Mouse (Mus musculus) mouse embryonic stem cell (cell line): ENCODE results near the gene Dcps.

Experiments used
- in situ Hi-C, 2 experiments: fragments of 300-500 bp; cut with MboI; formaldehyde crosslinking; loops; 1 replicate in 1 of 2; 3 replicates in 1 of 2; pipeline ENCODE4 v1.14.3; 2019 to 2020; ENCODE audit warnings: low sequenced_read_pairs in 2 of 2, low pct_unique_long_range_greater_than_20kb in 1 of 2, mixed read lengths in 1 of 2; ENCODE audit not compliant: unreplicated experiment in 1 of 2

Gene Dcps

GRCm38 (mm10) chr9:35148822-35149221 lies 27.0 kb downstream of the Dcps start:
- in situ Hi-C loops: loop anchor here in 1 of 2 experiments (25.0 kb wide), 1 partner anchor 662 kb away; the partner anchor contains the start of gene Kirrel3

DNA sequence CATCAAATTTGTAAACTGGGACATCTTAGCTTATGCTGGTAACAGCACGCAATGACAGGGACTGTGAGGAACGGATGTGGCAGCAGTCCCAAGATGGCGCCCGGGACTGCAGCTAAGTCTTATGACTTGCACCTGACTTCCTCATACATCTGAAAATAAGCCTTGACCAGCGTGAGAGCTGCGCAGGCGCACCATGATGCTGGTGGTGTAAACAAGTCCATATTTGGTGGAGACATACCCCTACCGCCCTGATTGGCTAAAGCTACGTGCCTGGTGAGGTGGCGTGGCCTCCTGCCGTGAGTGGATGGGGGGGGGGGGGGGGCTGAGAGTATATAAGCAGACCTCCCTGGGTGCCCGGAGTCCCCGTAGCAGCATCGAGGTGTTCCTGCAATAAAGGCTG lies 28.6 kb downstream of the Dcps start:
- in situ Hi-C loops: loop anchor here in 1 of 2 experiments (25.0 kb wide), 1 partner anchor 660 kb away; the partner anchor contains the start of gene Kirrel3

DNA sequence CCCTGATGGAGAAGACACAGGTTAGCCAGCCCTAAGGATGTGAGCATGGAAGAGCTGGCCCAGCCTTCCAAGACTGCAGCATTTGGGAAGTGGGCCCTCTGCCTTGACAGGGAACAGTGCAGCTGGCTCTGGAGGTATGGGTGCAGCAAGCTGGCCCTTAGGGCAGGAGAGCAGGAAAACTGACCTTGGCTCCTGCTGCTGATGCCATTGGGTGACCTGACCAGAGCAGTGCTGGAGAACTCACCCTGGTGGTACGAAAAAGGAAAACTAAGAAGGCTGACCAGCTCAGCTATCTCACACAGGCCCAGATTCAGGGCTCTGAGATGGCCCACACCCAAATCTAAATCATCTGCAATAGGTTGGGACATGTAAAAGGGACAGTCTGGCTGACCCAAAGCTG lies 30.0 kb downstream of the Dcps start:
- in situ Hi-C loops: loop anchor here in 1 of 2 experiments (25.0 kb wide), 1 partner anchor 659 kb away; the partner anchor contains the start of gene Kirrel3

- in situ Hi-C loops: loop anchor here in 1 of 2 experiments (25.0 kb wide), 1 partner anchor 658 kb away; the partner anchor contains the start of gene Kirrel3
Observed at GRCm38 (mm10) chr9:35145118-35145517, 30.7 kb downstream of the Dcps start.

DNA sequence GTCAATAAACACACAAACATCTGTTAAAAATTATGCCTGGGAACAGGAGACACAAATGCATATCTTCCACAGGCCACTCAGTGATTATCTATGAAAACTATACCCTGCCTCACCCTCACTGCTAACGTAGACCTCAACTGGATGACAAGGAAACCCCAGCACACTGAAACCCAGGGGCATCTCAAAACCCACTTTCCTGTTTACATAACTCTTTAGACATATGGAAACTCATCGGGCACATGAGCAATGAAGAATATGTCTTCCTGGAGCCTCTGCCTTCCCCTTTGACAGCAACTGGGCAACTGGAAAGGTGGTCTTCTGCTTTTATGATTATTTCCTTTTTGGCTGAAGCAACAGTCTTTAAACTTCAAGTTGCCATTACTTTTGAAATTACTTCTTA lies 33.6 kb downstream of the Dcps start:
- in situ Hi-C loops: loop anchor here in 1 of 2 experiments (25.0 kb wide), 1 partner anchor 655 kb away; the partner anchor contains the start of gene Kirrel3

GRCm38 (mm10) chr9:35139231-35139744 lies 36.6 kb downstream of the Dcps start:
- in situ Hi-C loops: loop anchor here in 1 of 2 experiments (25.0 kb wide), 1 partner anchor 652 kb away; the partner anchor contains the start of gene Kirrel3

DNA sequence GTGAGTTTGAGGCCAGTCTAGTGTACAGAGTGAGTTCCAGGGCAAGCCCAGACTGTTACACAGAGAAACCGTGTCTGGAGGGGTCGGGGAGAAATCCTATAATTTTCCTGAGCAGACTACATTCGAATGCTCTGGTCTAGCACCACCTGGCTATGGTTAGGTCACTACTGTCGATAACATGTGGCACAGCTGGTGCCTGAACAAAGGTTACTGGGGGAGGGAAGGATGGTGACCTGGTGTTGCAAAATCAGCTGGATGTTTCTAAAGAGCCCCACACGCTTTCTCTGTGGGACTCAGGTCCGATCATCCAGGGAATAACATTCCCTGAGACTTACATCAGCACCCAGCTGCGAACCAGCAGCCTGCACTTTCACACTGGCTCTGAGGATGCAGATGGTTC lies 37.8 kb downstream of the Dcps start:
- in situ Hi-C loops: loop anchor here in 1 of 2 experiments (25.0 kb wide), 1 partner anchor 651 kb away; the partner anchor contains the start of gene Kirrel3

GRCm38 (mm10) chr9:35135575-35135974 lies 40.3 kb downstream of the Dcps start:
- in situ Hi-C loops: loop anchor here in 1 of 2 experiments (25.0 kb wide), 1 partner anchor 648 kb away; the partner anchor contains the start of gene Kirrel3

- in situ Hi-C loops: loop anchor here in 1 of 2 experiments (25.0 kb wide), 1 partner anchor 645 kb away; the partner anchor contains the start of gene Kirrel3
Observed at GRCm38 (mm10) chr9:35131637-35132397, 44.0 kb downstream of the Dcps start.

DNA sequence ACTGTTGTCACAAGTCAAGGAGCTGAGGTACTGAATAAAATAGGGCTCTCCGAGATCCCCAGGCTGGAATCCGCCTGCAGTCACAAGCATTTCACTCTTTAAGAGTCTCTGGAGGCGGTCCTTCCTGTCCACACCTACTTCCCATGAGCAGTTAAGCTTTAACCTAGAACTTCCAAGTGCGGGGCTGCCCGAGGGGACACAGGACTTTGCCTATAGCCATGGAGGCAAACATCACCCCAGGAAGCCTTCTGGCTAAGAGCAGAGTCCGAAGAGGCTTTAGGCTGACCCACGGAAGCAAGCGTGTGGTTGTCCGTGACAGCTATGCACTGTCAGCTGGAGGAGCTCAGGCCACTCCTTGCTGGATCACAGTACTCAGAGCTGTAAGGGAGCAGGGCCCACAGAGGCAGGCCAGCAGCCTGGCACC lies 46.9 kb downstream of the Dcps start:
- in situ Hi-C loops: loop anchor here in 1 of 2 experiments (25.0 kb wide), 1 partner anchor 642 kb away; the partner anchor contains the start of gene Kirrel3

- in situ Hi-C loops: loop anchor here in 1 of 2 experiments (25.0 kb wide), 1 partner anchor 641 kb away; the partner anchor contains the start of gene Kirrel3
Observed at GRCm38 (mm10) chr9:35128564-35128963, 47.3 kb downstream of the Dcps start.

GRCm38 (mm10) chr9:35127561-35127960 lies 48.3 kb downstream of the Dcps start:
- in situ Hi-C loops: loop anchor here in 1 of 2 experiments (25.0 kb wide), 1 partner anchor 640 kb away; the partner anchor contains the start of gene Kirrel3

DNA sequence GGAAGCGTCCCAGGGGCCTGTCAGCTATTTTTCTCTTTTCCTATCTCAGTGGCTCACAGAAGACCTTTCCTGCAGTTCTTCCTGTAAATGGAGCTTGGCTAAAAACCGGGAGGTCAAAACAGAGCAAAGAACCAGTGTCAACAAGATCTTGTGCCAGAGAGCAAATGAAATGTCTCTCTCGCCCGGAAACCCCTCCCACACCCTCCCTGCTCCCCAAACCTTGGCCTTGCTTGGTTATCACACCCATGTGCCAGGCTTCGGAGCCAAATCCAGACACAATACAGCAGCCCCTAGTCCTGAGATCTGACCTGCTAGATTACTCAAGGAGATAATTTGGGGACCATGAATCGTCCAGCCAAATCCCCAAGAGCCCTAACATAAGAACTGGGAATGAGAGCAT lies 48.7 kb downstream of the Dcps start:
- in situ Hi-C loops: loop anchor here in 1 of 2 experiments (25.0 kb wide), 1 partner anchor 640 kb away; the partner anchor contains the start of gene Kirrel3

GRCm38 (mm10) chr9:35124678-35124955 lies 51.2 kb downstream of the Dcps start:
- in situ Hi-C loops: no loop called here

DNA sequence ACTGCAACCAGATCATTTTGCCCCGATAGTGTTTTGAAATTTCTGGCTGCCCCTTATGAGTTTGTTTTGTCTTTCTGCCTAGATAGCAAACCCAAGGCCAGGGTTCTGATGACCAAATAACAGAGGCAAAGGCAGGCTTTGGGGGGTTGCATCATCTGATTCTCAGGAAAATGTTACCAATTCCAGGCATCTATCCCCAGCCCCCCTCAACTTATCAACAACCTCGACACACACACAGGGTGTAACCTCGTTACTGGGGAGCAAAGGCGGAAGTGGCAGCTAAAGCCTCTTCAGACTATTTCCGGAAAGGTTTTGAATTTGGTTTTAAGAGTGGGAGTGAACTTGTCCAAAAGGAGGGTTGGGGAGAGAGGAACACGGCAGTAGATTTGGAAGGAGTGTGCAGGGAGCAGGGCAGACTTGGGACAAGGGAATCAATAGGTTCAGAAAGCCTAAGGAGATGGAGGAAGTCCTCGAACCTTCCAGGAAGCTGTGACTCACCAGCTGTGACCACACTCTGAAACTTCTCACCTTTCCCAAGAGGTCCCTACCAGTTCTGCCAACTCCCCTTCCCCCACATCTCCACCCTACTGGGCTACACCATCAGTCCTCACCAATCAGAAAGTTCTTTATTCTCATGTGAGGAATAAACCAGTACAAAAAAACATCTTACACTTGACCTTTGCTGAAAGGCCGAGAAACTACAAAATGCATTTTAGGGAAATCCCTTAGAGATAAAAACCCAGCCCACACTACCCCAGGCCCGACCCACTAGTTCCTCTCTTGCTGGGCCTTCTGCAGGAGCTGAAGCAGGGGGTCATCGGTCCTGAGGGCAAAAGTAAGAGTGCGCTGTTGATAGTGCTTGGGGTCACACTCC lies 51.8 kb downstream of the Dcps start:
- in situ Hi-C loops: no loop called here

DNA sequence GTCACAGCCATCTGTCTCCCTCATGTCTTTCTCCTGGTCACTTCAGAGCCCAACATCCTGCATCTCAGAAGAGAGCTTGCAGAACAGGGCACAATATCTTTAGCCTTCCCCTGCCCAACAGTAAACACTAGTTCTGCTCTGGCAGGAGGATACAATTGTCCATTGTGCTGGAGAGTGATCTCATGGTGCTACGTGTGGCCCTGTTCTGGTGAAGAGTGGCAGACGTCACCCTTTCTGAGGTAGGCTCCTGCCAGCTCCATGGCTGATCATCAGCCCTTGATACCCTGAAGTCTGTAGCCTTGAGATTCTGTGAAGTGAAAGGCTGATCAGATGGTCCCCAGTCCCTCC lies 52.4 kb downstream of the Dcps start:
- in situ Hi-C loops: no loop called here

GRCm38 (mm10) chr9:35122551-35123266 lies 53.2 kb downstream of the Dcps start:
- in situ Hi-C loops: no loop called here

DNA sequence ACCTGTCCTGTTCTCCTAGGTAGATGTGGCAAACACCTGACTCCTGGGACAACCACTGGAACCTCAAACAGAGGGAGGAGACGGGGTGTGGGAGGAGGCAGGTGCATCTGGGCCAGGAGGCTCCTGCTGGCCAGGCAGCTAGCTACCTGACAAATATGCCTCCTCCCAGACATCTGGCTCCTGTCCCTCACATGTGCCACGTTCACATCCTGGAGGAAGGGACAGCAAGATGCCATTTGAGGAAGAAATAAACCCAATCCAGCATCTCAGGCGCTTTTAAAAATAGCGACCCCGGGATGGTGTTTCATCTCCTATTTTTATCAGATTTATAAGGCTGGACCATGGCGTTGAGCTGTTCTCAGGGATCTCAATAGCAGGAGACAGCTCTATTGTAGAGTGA lies 56.7 kb downstream of the Dcps start, which contains the start of gene St3gal4:
TSS of gene St3gal4 (minus strand) at position 101 of the 400 bp plus-strand sequence.
- in situ Hi-C loops: no loop called here
